Mouse (Mus musculus): ENCODE measurements around the gene Trpc6. TPM values are rescaled to one million over a fixed set of nuclear protein-coding genes. Genes with fewer than 3 reads are reported as not detected.

The Trpc6 gene
- 6.6 and 9.8 TPM in 2 replicates for polyA plus RNA-seq (2012; rRNA removed)

GRCm38 (mm10) chr9:8544041-8544794 lies at the start of gene Trpc6:
Trpc6 (plus strand) TSS chr9:8544142.
- TF ChIP-seq CTCF (IDR thresholded peaks at IDR 0.05; ENCODE audit: insufficient read depth, low read length) (no peak), POLR2A (IDR thresholded peaks at IDR 0.05; ENCODE audit: borderline replicate concordance, extremely low read depth, low read depth, low read length) (no peak)
- WGBS: 2% methylated on average over 44 of the region's 44 CpGs
- Histone ChIP-seq H3K4me3 (replicated peaks; ENCODE audit: extremely low read depth, low read depth, low read length) (peak within 1 kb of the TSS; percentile 26), H3K4me1 (ENCODE audit: control insufficient read depth, insufficient read depth, low read length) (no peaks in the 10 kb centered on the region)
- no peak for DNase-seq

- no peak for DNase-seq
- no peak for TF ChIP-seq POLR2A (IDR thresholded peaks at IDR 0.05; ENCODE audit: borderline replicate concordance, extremely low read depth, low read depth, low read length)
- no peak for TF ChIP-seq CTCF (IDR thresholded peaks at IDR 0.05; ENCODE audit: insufficient read depth, low read length)
- H3K4me3 ChIP-seq (replicated peaks; ENCODE audit: extremely low read depth, low read depth, low read length): no peak overlapping the region
- no peaks in the 10 kb centered on the region for H3K4me1 ChIP-seq (ENCODE audit: control insufficient read depth, insufficient read depth, low read length)
Measured at GRCm38 (mm10) chr9:8520911-8521310, 23.0 kb upstream of the Trpc6 start.

GRCm38 (mm10) chr9:8533670-8534069 lies 10.3 kb upstream of the Trpc6 start:
- H3K4me1 ChIP-seq (ENCODE audit: control insufficient read depth, insufficient read depth, low read length): no peaks in the 10 kb centered on the region
- H3K4me3 ChIP-seq (replicated peaks; ENCODE audit: extremely low read depth, low read depth, low read length): no peak overlapping the region
- TF ChIP-seq CTCF (IDR thresholded peaks at IDR 0.05; ENCODE audit: insufficient read depth, low read length) (no peak), POLR2A (IDR thresholded peaks at IDR 0.05; ENCODE audit: borderline replicate concordance, extremely low read depth, low read depth, low read length) (no peak)
- 88% methylated on average over 1 of the region's 1 CpGs for WGBS
- DNase-seq: no peak

- peak overlapping the region; percentile 9 for H3K4me3 ChIP-seq (replicated peaks; ENCODE audit: extremely low read depth, low read depth, low read length)
- TF ChIP-seq POLR2A (IDR thresholded peaks at IDR 0.05; ENCODE audit: borderline replicate concordance, extremely low read depth, low read depth, low read length) (no peak), CTCF (IDR thresholded peaks at IDR 0.05; ENCODE audit: insufficient read depth, low read length) (no peak)
- WGBS: 45% methylated on average over 2 of the region's 2 CpGs
Measured at GRCm38 (mm10) chr9:8545236-8545635, 1.3 kb downstream of the Trpc6 start.

GRCm38 (mm10) chr9:8558574-8558973 lies 14.6 kb downstream of the Trpc6 start:
- no peak for DNase-seq
- H3K4me1 ChIP-seq (ENCODE audit: control insufficient read depth, insufficient read depth, low read length): no peaks in the 10 kb centered on the region
- no peak overlapping the region for H3K4me3 ChIP-seq (replicated peaks; ENCODE audit: extremely low read depth, low read depth, low read length)
- 44% methylated on average over 1 of the region's 1 CpGs for WGBS
- TF ChIP-seq POLR2A (IDR thresholded peaks at IDR 0.05; ENCODE audit: borderline replicate concordance, extremely low read depth, low read depth, low read length): no peak
- TF ChIP-seq CTCF (IDR thresholded peaks at IDR 0.05; ENCODE audit: insufficient read depth, low read length): no peak

More at GRCm38 (mm10) chr9:8545236-8545635, 1.3 kb downstream of the Trpc6 start:
- no peaks in the 10 kb centered on the region for H3K4me1 ChIP-seq (ENCODE audit: control insufficient read depth, insufficient read depth, low read length)
- DNase-seq: no peak

- TF ChIP-seq CTCF (IDR thresholded peaks at IDR 0.05; ENCODE audit: insufficient read depth, low read length) (peak; percentile 10; the same call in 1 of the 2 replicates), POLR2A (IDR thresholded peaks at IDR 0.05; ENCODE audit: borderline replicate concordance, extremely low read depth, low read depth, low read length) (no peak)
- 57% methylated on average over 6 of the region's 6 CpGs for WGBS
- no peaks in the 10 kb centered on the region for H3K4me1 ChIP-seq (ENCODE audit: control insufficient read depth, insufficient read depth, low read length)
- DNase-seq: no peak
- no peak overlapping the region for H3K4me3 ChIP-seq (replicated peaks; ENCODE audit: extremely low read depth, low read depth, low read length)
Measured at GRCm38 (mm10) chr9:8592618-8593017, 48.7 kb downstream of the Trpc6 start.

GRCm38 (mm10) chr9:8597089-8597488 lies 53.1 kb downstream of the Trpc6 start:
- 20% methylated on average over 1 of the region's 1 CpGs for WGBS
- DNase-seq: no peak
- Histone ChIP-seq H3K4me1 (ENCODE audit: control insufficient read depth, insufficient read depth, low read length) (no peaks in the 10 kb centered on the region), H3K4me3 (replicated peaks; ENCODE audit: extremely low read depth, low read depth, low read length) (no peak overlapping the region)
- TF ChIP-seq CTCF (IDR thresholded peaks at IDR 0.05; ENCODE audit: insufficient read depth, low read length): no peak
- no peak for TF ChIP-seq POLR2A (IDR thresholded peaks at IDR 0.05; ENCODE audit: borderline replicate concordance, extremely low read depth, low read depth, low read length)

GRCm38 (mm10) chr9:8606816-8607491 lies 63.0 kb downstream of the Trpc6 start:
- DNase-seq: no peak
- H3K4me1 ChIP-seq (ENCODE audit: control insufficient read depth, insufficient read depth, low read length): no peaks in the 10 kb centered on the region
- no peak for TF ChIP-seq CTCF (IDR thresholded peaks at IDR 0.05; ENCODE audit: insufficient read depth, low read length)
- TF ChIP-seq POLR2A (IDR thresholded peaks at IDR 0.05; ENCODE audit: borderline replicate concordance, extremely low read depth, low read depth, low read length): no peak
- no peak overlapping the region for H3K4me3 ChIP-seq (replicated peaks; ENCODE audit: extremely low read depth, low read depth, low read length)

- no peak for DNase-seq
- Histone ChIP-seq H3K4me3 (replicated peaks; ENCODE audit: extremely low read depth, low read depth, low read length) (no peak overlapping the region), H3K4me1 (ENCODE audit: control insufficient read depth, insufficient read depth, low read length) (no peaks in the 10 kb centered on the region)
- WGBS: 36% methylated on average over 2 of the region's 2 CpGs
- no peak for TF ChIP-seq POLR2A (IDR thresholded peaks at IDR 0.05; ENCODE audit: borderline replicate concordance, extremely low read depth, low read depth, low read length)
- TF ChIP-seq CTCF (IDR thresholded peaks at IDR 0.05; ENCODE audit: insufficient read depth, low read length): no peak
Measured at GRCm38 (mm10) chr9:8634344-8634743, 90.4 kb downstream of the Trpc6 start.

GRCm38 (mm10) chr9:8643453-8643852 lies 99.5 kb downstream of the Trpc6 start:
- no peak overlapping the region for H3K4me3 ChIP-seq (replicated peaks; ENCODE audit: extremely low read depth, low read depth, low read length)
- TF ChIP-seq CTCF (IDR thresholded peaks at IDR 0.05; ENCODE audit: insufficient read depth, low read length): no peak
- TF ChIP-seq POLR2A (IDR thresholded peaks at IDR 0.05; ENCODE audit: borderline replicate concordance, extremely low read depth, low read depth, low read length): no peak
- WGBS: 67% methylated on average over 5 of the region's 5 CpGs
- no peak for DNase-seq
- no peaks in the 10 kb centered on the region for H3K4me1 ChIP-seq (ENCODE audit: control insufficient read depth, insufficient read depth, low read length)

All from lung, adult 2 months (tissue).